Mouse (Mus musculus) megakaryocyte, adult 5-6 weeks (primary cell): ENCODE data around the gene Sval3. TPM values are rescaled to one million over a fixed set of nuclear protein-coding genes. Genes with fewer than 3 reads are reported as not detected.

Experiments
- ATAC-seq: 2 replicates; pipeline ENCODE4 v1.8.0; 2016; ENCODE audit warnings: mild to moderate bottlenecking, inconsistent platforms; ENCODE audit not compliant: poor library complexity, severe bottlenecking
- total RNA-seq, 2 experiments: library from RNA; stranded (forward) in 1 of 2; stranded (reverse) in 1 of 2; fragments of 153-499, 151-499 nt in 1 of 2; fragments of 221-1000, 200-1000 nt in 1 of 2; gene quantifications; 2 replicates each; pipeline versions ENCODE4 v1.2.3 to v1.2.4; 2015 to 2017

Gene Sval3
- total RNA-seq (2015), result not detected in 2 replicates
- total RNA-seq (2017), result not detected in 2 replicates

- no peak for ATAC-seq
These were observed at the start of gene Sval3 for GRCm38 (mm10) chr6:41967840-41968239. Gene Sval3, plus strand, starts transcription at chr6:41968140.

- no peak for ATAC-seq
These were observed 16.6 kb upstream of the Sval3 start, which contains the start of gene Sval1 for GRCm38 (mm10) chr6:41951330-41951729. Gene Sval1, plus strand, starts transcription at chr6:41951630.

Other genes with a start within 250 kb of the Sval3 start
- gene Olfr459, start 193.0 kb upstream of the Sval3 start, total RNA-seq (2015), result not detected in 2 replicates
- gene Olfr459, start 193.0 kb upstream of the Sval3 start, total RNA-seq (2017), result not detected in 2 replicates
- not detected in 2 replicates for gene Pip, start 120.6 kb upstream of the Sval3 start, total RNA-seq (2015)
- not detected in 2 replicates for gene Pip, start 120.6 kb upstream of the Sval3 start, total RNA-seq (2017)
- gene Sval2, start 115.2 kb upstream of the Sval3 start, total RNA-seq (2015), result not detected in 2 replicates
- not detected in 2 replicates for gene Sval2, start 115.2 kb upstream of the Sval3 start, total RNA-seq (2017)
- not detected in 2 replicates for gene Sval1, start 16.5 kb upstream of the Sval3 start, total RNA-seq (2015)
- not detected in 2 replicates for gene Sval1, start 16.5 kb upstream of the Sval3 start, total RNA-seq (2017)
- not detected in 2 replicates for gene Sva, start 70.3 kb downstream of the Sval3 start, total RNA-seq (2015)
- gene Sva, start 70.3 kb downstream of the Sval3 start, total RNA-seq (2017), result not detected in 2 replicates
- gene Tas2r139, start 172.8 kb downstream of the Sval3 start, total RNA-seq (2015), result not detected in 2 replicates
- not detected in 2 replicates for gene Tas2r139, start 172.8 kb downstream of the Sval3 start, total RNA-seq (2017)
- gene Tas2r144, start 247.2 kb downstream of the Sval3 start, total RNA-seq (2015), result not detected in 2 replicates
- gene Tas2r144, start 247.2 kb downstream of the Sval3 start, total RNA-seq (2017), result not detected in 2 replicates